Mouse (Mus musculus): ENCODE data around the gene Siah2. TPM values are rescaled to one million over a fixed set of nuclear protein-coding genes. Genes with fewer than 3 reads are reported as not detected.

Siah2 gene
- polyA plus RNA-seq, 1 experiment = 18.4 TPM

DNA sequence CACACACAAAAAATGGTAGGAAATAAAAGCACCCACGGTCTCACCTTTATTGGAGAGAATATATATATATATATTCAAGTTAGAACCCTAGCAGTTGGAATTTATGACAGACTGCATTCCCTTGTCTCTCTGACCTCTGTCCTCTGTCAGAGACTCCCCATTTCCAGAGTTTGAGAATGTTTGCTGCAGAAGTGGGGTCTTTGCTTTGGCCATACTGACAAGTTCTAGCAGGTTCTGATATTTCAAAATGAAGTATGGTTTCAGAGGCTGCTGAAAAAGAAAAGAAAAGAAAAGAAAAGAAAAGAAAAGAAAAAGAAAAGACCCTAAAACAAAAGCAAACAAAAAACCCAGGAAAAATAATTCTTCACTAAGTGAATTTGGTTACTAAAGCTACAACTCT is 2.8 kb upstream of the Siah2 start:
- Histone ChIP-seq H3K27me3 (ENCODE audit: control insufficient read depth, insufficient read depth, insufficient read length) (no peaks in the 10 kb centered on the region), H3K4me3 (ENCODE audit: insufficient read depth, poor library complexity, severe bottlenecking) (no peak overlapping the region), H3ac (ENCODE audit: control insufficient read depth, insufficient read length, low read depth) (no peak overlapping the region), H3K79me3 (ENCODE audit: low read depth) (peaks cover 13% of the 10 kb centered on the region), H3K36me3 (ENCODE audit: control insufficient read depth, insufficient read depth) (no peaks in the 10 kb centered on the region), H3K79me2 (ENCODE audit: control insufficient read depth, insufficient read depth) (peaks cover 18% of the 10 kb centered on the region)
- TF ChIP-seq USF1 (IDR thresholded peaks at IDR 0.05; ENCODE audit: low read depth) = no peak
- TF ChIP-seq CEBPB (IDR thresholded peaks at IDR 0.05; ENCODE audit: low read depth) = no peak
- TF ChIP-seq CTCF (IDR thresholded peaks at IDR 0.05; ENCODE audit: control insufficient read depth, insufficient read depth, insufficient read length) = no peak
- no peak for TF ChIP-seq MYOG (IDR thresholded peaks at IDR 0.05; ENCODE audit: control insufficient read depth, extremely low read depth, insufficient read length)
- TF ChIP-seq FOSL1 (IDR thresholded peaks at IDR 0.05; ENCODE audit: insufficient read depth, low read length, poor library complexity, severe bottlenecking) = no peak
- TF ChIP-seq MAX (IDR thresholded peaks at IDR 0.05) = no peak
- TF ChIP-seq MYOD1 (IDR thresholded peaks at IDR 0.05; ENCODE audit: control insufficient read depth, insufficient read length, low read depth) = no peak

DNA sequence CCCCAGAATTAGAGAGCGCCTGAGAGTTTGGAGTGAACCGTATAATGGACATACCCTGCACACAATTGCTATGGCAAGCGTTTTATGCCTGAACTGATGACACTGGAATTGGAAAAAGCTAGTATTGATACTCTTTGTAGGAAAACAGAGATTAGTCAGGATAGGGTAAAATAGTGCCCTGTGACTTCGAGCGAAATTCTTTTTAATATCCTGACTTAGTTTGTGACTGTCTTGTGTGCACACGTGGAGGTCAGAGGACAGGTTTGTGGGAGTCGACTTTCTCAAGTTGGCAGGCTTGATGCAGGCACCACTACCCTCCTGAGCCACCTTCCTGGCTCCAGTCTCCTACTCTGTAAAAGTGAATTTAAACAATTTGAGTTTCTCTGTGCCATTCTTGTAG is 1.1 kb upstream of the Siah2 start:
- Histone ChIP-seq H3K79me3 (ENCODE audit: low read depth) (peaks cover 31% of the 10 kb centered on the region), H3K4me3 (ENCODE audit: insufficient read depth, poor library complexity, severe bottlenecking) (no peak overlapping the region), H3ac (ENCODE audit: control insufficient read depth, insufficient read length, low read depth) (no peak overlapping the region), H3K36me3 (ENCODE audit: control insufficient read depth, insufficient read depth) (peaks cover 10% of the 10 kb centered on the region), H3K79me2 (ENCODE audit: control insufficient read depth, insufficient read depth) (peaks cover 35% of the 10 kb centered on the region), H3K27me3 (ENCODE audit: control insufficient read depth, insufficient read depth, insufficient read length) (no peaks in the 10 kb centered on the region)
- TF ChIP-seq MYOD1 (IDR thresholded peaks at IDR 0.05; ENCODE audit: control insufficient read depth, insufficient read length, low read depth) (no peak), MAX (IDR thresholded peaks at IDR 0.05) (no peak), CTCF (IDR thresholded peaks at IDR 0.05; ENCODE audit: control insufficient read depth, insufficient read depth, insufficient read length) (no peak), CEBPB (IDR thresholded peaks at IDR 0.05; ENCODE audit: low read depth) (no peak), MYOG (IDR thresholded peaks at IDR 0.05; ENCODE audit: control insufficient read depth, extremely low read depth, insufficient read length) (no peak), FOSL1 (IDR thresholded peaks at IDR 0.05; ENCODE audit: insufficient read depth, low read length, poor library complexity, severe bottlenecking) (no peak), USF1 (IDR thresholded peaks at IDR 0.05; ENCODE audit: low read depth) (no peak)

DNA sequence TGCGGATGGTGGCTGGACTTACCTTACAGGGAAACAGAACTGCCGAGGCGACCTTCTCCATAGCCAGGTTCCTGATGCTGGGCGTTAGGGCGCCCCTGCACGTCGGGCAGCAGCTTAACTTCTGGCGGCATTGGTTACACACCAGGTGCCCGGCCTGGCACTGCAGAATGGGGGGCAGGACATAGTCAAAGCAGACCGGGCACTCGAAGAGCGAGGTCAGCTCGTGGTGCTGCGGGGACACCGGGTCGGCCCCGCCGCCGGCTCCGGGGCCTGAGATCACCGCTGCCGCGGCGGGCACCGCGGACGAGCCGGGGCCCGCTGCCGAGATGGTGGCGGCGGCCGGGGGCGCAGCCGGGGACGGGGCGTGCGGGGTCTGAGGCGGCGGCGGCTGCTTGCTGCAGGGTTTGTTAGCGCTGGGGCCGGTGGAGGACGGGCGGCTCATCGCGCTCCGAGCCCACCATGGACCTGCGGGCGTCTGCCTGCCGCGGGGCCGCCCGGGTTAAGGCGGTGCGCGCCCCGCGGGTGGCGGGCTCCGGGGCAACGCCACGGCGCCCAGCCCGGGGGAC is 743 bp downstream of the Siah2 start:
- Histone ChIP-seq H3ac (ENCODE audit: control insufficient read depth, insufficient read length, low read depth) (peak overlapping the region; percentile 92), H3K79me3 (ENCODE audit: low read depth) (peaks cover 49% of the 10 kb centered on the region), H3K27me3 (ENCODE audit: control insufficient read depth, insufficient read depth, insufficient read length) (no peaks in the 10 kb centered on the region), H3K79me2 (ENCODE audit: control insufficient read depth, insufficient read depth) (peaks cover 54% of the 10 kb centered on the region), H3K4me3 (ENCODE audit: insufficient read depth, poor library complexity, severe bottlenecking) (peak overlapping the region; percentile 69), H3K36me3 (ENCODE audit: control insufficient read depth, insufficient read depth) (peaks cover 10% of the 10 kb centered on the region)
- TF ChIP-seq USF1 (IDR thresholded peaks at IDR 0.05; ENCODE audit: low read depth) (no peak), FOSL1 (IDR thresholded peaks at IDR 0.05; ENCODE audit: insufficient read depth, low read length, poor library complexity, severe bottlenecking) (no peak), MYOD1 (IDR thresholded peaks at IDR 0.05; ENCODE audit: control insufficient read depth, insufficient read length, low read depth) (no peak), CTCF (IDR thresholded peaks at IDR 0.05; ENCODE audit: control insufficient read depth, insufficient read depth, insufficient read length) (no peak), CEBPB (IDR thresholded peaks at IDR 0.05; ENCODE audit: low read depth) (no peak), MYOG (IDR thresholded peaks at IDR 0.05; ENCODE audit: control insufficient read depth, extremely low read depth, insufficient read length) (no peak), MAX (IDR thresholded peaks at IDR 0.05) (no peak)

DNA sequence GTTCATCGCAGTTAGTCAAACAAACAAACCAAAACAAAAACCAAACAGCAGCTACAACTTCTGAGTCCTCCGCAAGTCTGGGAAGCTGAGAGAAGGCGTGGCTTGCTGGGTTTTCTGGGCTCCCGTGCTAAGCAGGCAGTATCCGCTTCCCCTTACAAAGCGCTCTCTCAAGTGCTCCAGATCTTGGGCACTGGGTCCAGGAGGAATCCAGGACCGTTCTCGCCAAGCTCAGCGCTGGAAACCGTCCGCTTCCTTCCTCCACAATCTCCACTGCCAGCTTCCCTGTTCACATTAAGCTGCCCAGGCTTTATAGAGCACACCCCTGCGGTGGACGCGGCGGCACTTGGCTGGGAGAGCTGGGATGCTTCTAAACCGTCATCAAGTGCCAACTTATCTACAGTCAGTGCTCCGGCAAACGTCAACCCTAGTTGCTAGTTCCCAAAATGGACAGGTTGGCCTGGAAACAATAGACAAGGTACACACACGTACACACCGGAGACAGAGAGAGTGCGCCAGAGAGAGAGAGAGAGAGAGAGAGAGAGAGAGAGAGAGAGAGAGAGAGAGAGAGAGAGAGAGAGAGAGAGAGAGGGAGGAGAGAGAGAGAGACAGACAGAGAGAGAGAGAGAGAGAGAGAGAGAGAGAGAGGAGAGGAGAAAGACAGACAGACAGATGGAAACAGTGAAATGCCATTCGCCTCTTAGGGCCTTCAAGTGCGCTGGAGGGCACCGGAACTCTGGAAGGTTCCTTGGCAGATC is 1.4 kb downstream of the Siah2 start:
- TF ChIP-seq FOSL1 (IDR thresholded peaks at IDR 0.05; ENCODE audit: insufficient read depth, low read length, poor library complexity, severe bottlenecking) (no peak), USF1 (IDR thresholded peaks at IDR 0.05; ENCODE audit: low read depth) (no peak), MYOD1 (IDR thresholded peaks at IDR 0.05; ENCODE audit: control insufficient read depth, insufficient read length, low read depth) (no peak), MAX (IDR thresholded peaks at IDR 0.05) (no peak), CTCF (IDR thresholded peaks at IDR 0.05; ENCODE audit: control insufficient read depth, insufficient read depth, insufficient read length) (no peak), CEBPB (IDR thresholded peaks at IDR 0.05; ENCODE audit: low read depth) (no peak), MYOG (IDR thresholded peaks at IDR 0.05; ENCODE audit: control insufficient read depth, extremely low read depth, insufficient read length) (no peak)
- peaks cover 55% of the 10 kb centered on the region for H3K79me3 ChIP-seq (ENCODE audit: low read depth)
- H3K27me3 ChIP-seq (ENCODE audit: control insufficient read depth, insufficient read depth, insufficient read length) = no peaks in the 10 kb centered on the region
- peak overlapping the region; percentile 69 for H3K4me3 ChIP-seq (ENCODE audit: insufficient read depth, poor library complexity, severe bottlenecking)
- H3K79me2 ChIP-seq (ENCODE audit: control insufficient read depth, insufficient read depth) = peaks cover 60% of the 10 kb centered on the region
- peaks cover 10% of the 10 kb centered on the region for H3K36me3 ChIP-seq (ENCODE audit: control insufficient read depth, insufficient read depth)
- peak overlapping the region; percentile 92 for H3ac ChIP-seq (ENCODE audit: control insufficient read depth, insufficient read length, low read depth)

DNA sequence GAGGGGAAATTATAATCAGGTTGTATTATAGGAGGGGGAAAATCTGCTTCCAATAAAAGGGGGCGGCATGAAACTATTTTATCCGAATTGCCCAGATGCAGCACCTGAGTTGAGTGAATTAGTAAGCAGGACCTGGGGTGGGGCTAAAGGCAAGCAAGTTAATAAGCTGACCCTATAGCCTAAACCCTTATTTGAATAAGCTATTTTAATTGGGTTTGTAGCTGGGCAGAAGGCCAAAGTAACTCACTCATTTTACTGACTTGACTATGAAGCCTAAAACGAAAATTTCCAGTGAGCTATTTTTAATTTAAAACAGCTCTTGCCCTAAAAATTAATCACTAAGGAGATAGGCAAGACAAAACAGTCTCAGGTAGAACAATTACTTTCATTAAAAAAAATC is 2.5 kb downstream of the Siah2 start:
- no peak for TF ChIP-seq USF1 (IDR thresholded peaks at IDR 0.05; ENCODE audit: low read depth)
- TF ChIP-seq MYOG (IDR thresholded peaks at IDR 0.05; ENCODE audit: control insufficient read depth, extremely low read depth, insufficient read length) = no peak
- TF ChIP-seq CTCF (IDR thresholded peaks at IDR 0.05; ENCODE audit: control insufficient read depth, insufficient read depth, insufficient read length) = no peak
- TF ChIP-seq MAX (IDR thresholded peaks at IDR 0.05) = no peak
- TF ChIP-seq MYOD1 (IDR thresholded peaks at IDR 0.05; ENCODE audit: control insufficient read depth, insufficient read length, low read depth) = no peak
- no peak for TF ChIP-seq FOSL1 (IDR thresholded peaks at IDR 0.05; ENCODE audit: insufficient read depth, low read length, poor library complexity, severe bottlenecking)
- Histone ChIP-seq H3K79me3 (ENCODE audit: low read depth) (peaks cover 66% of the 10 kb centered on the region), H3ac (ENCODE audit: control insufficient read depth, insufficient read length, low read depth) (no peak overlapping the region), H3K79me2 (ENCODE audit: control insufficient read depth, insufficient read depth) (peaks cover 71% of the 10 kb centered on the region), H3K36me3 (ENCODE audit: control insufficient read depth, insufficient read depth) (peaks cover 10% of the 10 kb centered on the region), H3K4me3 (ENCODE audit: insufficient read depth, poor library complexity, severe bottlenecking) (peak overlapping the region; percentile 11), H3K27me3 (ENCODE audit: control insufficient read depth, insufficient read depth, insufficient read length) (no peaks in the 10 kb centered on the region)
